Mouse (Mus musculus): ENCODE measurements around the gene Eif4a1. TPM values are rescaled to one million over a fixed set of nuclear protein-coding genes. Genes with fewer than 3 reads are reported as not detected.
A peak's percentile ranks its signal among the peaks of the same experiment; 100 is the strongest.
"Not testable (repeated sequence)": the region's sequence is repeated elsewhere in the genome, so short reads cannot be mapped to it uniquely, and the experiment has no call there.

The Eif4a1 gene
- 100 to 1,000 TPM; 640 to 673 TPM for total RNA-seq (2021)
- long read RNA-seq, experiment 1, transcript Eif4a1-213 (11 exons, 1,774 nt), result major isoform, 121 of 164 reads
- long read RNA-seq, experiment 1, partial matches to known transcripts, result 17 of 164 reads
- long read RNA-seq, experiment 1, other reads (novel, unspliced or antisense), result 26 of 164 reads
- long read RNA-seq, experiment 2, transcript Eif4a1-213 (11 exons, 1,774 nt), result major isoform, 112 of 236 reads
- long read RNA-seq, experiment 2, partial matches to known transcripts, result 31 of 236 reads
- long read RNA-seq, experiment 2, other reads (novel, unspliced or antisense), result 90 of 236 reads

DNA sequence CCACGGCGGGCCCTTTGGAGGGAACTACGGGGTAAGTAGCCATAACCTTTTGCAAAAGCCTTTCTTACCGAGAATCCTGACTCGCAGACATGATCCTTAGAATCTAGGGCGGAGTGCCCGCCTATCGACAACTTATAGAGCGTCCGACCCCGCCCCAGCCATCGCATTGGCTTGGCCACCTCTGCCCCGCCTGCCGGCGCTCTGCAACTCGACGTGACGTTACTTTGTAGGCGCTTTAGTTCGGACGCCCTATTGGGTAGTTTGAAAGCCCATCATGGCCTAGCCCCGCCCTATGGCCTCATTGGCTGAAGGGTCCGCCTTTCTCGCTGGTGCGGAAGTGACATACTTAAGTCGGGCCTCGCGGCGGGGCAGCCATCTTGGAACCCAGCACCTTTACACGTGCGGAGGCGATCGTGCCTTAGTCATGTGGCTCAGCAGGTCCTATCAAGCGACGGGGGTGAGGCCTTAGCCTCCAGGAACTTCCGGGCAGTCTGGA lies at the start of gene Eif4a1:
Gene Eif4a1, minus strand, starts transcription at position 213 of the 496 bp plus-strand sequence.
- DNase-seq (ENCODE audit: low spot score in 2 of 2), result peak; percentile 96 to 100

DNA sequence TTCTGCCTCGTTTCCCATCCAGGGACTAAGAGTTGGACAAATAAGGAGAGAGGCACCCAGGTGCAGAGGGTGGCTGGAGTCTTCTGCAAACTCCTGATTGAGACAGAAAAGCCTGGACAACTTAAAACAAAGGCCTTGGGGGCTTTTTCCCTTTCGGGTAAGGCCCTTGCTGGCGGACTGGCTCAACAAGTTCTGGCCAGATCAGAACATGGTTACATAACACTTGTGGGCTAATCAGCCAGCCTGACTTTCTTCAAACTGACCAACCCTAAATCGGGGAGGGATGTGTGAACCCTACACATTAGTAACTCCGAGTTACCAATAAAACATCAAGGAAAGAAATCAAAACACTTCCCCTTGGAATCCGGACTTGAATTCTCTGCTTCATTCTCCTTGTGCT lies 48.6 kb upstream of the Eif4a1 start:
- no peak for DNase-seq (ENCODE audit: low spot score in 2 of 2)

DNA sequence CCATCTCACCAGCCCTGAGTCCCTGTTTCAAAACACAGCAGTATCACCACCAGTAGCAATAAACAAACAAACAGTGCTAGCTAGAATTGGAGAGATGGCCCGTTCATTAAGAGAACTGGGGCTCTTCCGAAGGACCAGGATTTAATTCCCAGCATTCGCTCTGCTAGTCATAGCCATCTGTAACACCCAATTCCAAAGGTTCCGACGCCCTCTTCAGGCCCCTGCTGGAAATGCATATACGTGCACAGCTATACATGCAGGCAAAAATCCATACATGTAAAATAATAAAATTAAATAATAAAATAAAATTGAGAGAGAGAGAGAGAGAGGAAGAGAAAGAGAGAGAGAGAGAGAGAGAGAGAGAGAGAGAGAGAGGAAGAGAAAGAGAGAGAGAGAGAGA lies 47.2 kb upstream of the Eif4a1 start:
- no peak for DNase-seq (ENCODE audit: low spot score in 2 of 2)

DNA sequence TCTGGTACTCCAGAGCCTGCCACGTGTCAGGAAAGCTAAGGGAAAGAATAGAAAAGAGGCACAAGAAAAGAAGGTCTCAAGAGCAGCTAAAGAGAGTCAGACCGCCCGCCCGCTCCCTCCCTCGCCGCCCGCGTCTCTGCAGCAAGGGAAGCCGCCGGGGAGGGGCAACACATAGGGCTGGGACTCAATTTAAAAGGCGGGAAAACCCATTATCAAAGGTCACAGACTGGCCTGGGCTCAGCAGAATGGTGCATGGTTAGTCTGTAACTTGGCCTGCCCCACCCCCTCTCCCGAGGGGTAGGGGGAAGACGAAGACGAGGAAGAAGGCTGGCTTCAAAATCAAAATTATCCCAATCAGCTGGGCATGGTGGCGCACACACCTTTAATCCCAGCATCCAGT lies 46.4 kb upstream of the Eif4a1 start:
- no peak for DNase-seq (ENCODE audit: low spot score in 2 of 2)

DNA sequence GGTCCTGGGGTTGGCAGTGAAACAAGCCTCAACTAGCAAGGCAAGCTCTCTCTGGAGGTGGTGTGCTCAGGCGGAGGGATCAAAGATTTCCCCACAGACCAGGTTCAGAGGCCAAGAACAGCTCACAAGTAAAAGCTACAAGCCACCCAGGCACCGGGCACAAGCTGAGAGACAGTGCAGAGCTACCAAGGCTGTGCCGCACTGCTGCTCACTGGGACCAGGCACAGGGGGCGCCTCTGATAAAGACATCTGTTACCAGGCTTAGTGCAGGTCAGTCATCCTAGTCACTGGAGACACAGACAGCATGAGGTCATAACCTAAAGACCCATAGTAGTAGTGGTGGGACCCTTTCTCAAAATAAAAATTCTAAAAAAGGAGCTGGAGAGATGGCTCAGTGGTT lies 44.7 kb upstream of the Eif4a1 start:
- no peak for DNase-seq (ENCODE audit: low spot score in 2 of 2)

DNA sequence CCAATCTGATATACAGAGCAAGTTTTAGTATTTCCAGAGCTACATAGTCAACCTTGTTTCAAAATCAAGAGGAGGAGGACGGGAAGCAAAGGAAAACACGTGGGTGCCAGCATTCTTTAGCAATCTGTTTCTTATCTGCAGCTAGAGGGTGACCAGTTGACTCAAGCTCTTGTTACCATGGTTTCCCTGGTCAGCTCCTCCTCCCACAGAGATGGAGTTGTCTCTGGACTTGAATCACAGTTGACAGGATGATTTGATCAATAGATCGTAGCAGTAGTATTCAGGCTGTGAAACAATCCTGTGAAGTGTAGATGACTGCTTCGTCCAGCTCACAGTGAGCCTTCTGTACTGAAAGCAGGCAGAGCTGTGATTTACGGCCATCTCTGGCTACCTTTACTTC lies 43.7 kb upstream of the Eif4a1 start:
- no peak for DNase-seq (ENCODE audit: low spot score in 2 of 2)

DNA sequence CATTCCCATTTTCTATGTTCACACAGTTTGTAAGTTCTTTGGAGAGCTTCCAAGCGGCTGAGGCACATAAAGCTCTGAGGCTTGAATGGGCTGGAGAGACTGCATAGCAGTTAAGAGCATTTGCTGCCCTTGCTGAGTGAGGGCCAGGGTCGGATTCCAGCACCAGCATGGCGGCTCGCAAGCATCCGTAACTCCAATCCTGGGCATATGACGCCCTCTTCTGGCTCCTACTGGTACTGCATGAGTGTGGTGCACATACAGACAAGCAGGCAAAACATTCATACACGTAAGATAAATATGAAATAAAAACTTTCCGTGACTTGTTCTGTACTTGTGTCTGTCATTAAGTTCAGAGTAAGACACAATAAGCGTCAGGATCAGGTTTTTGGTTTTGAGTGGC lies 43.3 kb upstream of the Eif4a1 start:
- no peak for DNase-seq (ENCODE audit: low spot score in 2 of 2)

DNA sequence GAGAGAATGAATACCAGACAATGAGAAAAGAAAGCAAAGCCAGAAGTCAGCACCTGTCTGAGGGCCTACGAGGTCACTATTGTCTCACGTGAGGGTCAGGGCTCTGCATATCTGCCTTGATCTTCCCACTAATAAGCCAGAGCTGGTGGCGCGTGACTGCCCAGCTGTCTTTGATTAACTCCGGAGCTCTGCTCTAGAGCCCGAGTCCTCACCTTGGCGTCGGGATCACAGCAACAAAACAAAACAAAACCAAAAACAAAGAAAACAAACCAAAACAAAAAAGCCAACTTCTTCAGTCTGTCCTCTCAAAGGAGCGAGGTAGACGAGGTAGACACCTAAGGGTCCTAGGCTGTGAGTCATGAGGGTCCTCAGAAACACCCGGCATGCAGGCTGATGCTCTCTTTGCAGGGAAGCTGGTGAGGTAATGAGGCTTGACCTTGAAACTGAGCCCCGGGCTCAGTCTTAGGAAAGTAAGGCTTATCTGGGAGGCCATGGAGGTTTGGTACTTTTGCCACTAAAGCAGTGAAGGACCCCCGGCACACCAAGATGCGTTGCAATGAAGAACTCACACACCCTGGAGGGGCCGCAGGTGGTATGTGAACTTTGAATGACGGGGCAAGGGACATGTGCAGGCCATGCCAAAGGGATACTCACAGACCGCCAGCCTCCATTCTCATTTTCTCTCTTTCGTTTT lies 42.6 kb upstream of the Eif4a1 start:
- no peak for DNase-seq (ENCODE audit: low spot score in 2 of 2)

DNA sequence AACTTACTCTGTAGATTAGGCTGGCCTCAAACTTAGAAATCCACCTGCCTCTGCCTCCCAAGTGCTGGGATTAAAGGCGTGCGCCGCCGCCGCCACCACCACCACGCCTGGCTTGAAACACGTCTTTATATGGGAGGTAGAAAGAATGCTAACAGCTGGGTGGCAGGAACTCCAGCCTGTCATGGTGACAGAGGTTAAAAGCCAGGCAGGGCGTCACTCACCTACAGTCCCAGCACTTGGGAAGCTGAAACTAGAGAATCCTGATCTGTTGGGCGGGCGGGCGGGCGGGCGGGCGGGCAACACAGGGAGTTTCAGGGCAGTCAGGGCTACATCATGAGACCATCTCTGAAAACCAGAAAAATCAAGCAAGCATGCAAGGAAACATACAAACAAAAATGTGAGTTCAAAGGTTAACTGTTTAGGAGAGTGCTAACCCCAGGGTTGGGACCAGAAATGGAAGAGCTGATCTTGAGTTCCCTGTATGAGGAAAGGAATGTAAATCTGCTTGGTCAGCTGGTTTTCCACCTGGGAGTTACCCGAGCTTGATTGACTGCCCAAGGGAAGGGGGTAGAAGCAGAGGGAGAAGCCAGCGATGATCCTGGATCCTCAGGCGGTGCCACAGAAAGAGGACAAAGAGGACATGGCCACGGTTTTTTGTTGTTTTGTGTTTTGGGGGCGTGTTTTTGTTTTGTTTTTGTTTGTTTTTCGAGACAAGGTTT lies 40.9 kb upstream of the Eif4a1 start:
- DNase-seq (ENCODE audit: low spot score in 2 of 2), result no peak

DNA sequence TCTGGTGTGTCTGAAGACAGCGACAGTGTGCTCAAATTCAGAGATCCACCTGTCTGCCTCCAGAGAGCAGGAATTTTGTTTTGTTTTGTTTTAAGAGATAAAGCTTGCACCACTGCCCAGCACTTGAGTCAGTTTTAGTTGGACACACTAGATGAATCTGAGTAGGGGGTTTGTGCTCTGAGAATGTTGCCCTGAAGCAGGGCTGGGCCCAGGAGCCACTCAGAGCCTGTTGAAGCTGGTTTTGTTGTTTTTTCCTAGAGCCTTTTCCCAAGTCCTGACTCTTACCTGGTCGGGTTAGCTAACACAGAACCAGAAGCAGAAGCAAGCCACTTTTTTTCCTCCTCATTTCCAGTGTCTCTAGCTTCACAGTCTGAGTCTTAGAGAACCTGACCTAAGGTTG lies 38.9 kb upstream of the Eif4a1 start:
- no peak for DNase-seq (ENCODE audit: low spot score in 2 of 2)

DNA sequence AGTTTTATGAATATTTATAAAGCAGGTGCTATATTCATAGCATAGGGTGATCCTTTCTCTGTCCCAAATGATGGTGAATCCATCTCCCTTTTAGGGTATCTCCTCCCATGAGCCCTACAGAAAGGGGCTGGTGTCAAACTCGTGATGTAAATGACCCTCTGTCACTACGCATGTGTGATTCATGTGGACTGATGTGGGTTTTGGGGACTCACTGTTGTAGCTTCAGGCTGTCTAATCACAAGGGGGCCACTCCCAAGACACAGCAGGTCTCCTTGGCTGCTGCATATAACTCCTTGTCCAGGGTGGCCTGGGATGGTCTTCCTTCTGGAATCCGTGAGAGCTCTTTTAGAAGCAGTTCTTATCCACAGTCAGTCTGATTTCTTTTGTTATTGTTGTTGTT lies 38.2 kb upstream of the Eif4a1 start:
- no peak for DNase-seq (ENCODE audit: low spot score in 2 of 2)

DNA sequence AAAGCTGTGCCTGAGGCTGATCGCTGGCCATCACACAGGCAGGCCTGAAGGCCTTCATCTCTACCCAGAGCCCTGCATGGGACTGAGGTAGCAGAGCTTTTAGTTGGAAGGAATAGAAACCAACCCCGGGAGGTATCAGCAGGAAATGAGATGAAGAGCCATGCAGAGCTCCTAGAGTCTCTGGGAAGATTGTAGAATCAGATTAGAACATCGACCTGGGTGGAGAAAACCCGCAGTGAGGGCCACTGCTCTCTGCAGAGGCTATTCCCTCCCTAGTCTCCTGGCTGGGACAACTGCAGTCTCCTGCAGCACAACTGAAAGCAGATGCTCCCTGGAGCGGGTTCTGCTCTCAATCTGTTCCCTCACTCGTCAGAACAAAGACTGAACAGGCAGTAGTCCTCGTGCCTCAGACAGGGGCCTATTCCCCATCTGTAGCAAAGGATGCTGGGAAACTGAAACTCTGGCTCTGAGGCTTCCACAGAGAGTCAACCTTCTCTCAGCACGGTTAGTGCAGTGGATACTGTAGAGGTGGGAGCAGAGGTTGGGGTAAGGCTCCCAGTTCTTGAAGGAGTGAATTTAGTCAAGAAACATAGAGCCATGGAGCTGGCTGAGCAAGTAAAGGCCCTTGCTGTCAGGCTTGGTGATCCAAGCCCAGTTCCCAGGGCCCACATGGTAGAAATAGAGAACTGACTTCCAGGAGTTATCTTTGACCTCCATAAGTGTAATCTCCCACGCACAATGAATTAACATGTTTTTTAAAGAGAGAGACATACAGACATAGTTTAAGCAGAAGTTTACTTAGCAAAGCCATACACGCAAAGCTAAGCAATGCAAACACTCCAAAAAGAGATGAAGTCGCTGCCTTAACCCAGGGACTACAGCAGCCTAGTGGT lies 37.6 kb upstream of the Eif4a1 start:
- DNase-seq (ENCODE audit: low spot score in 2 of 2), result no peak

DNA sequence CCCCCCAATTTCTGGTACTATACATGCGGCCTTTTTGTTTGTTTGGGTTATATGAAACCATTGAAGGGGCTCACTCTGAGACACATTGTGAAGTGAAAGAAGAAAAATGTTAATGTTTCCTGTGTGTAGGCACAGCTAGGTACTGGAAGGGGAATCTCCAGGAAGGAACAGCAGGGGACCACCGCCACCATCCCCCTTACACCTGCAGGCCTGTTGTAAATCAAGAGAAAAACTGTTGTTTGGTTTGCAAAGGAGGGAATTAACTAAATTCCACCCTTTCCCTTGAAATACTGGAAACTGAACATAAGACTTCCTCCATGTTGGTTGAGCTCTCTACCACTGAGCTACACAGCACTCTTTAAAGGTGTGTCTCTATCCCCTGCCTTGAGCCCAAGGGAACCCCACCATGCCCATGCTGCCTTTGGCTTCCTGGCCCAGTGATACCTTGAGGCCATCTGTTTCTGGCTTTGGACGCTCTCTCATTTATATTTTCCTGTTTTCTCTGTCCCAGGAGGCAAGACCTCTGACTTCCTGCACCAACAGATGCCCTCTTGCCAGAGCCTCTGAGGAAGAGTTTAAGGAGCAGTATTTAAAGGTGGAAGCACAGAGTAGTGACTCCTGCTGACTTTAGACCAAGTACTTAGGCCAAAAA lies 36.5 kb upstream of the Eif4a1 start:
- DNase-seq (ENCODE audit: low spot score in 2 of 2), result no peak

DNA sequence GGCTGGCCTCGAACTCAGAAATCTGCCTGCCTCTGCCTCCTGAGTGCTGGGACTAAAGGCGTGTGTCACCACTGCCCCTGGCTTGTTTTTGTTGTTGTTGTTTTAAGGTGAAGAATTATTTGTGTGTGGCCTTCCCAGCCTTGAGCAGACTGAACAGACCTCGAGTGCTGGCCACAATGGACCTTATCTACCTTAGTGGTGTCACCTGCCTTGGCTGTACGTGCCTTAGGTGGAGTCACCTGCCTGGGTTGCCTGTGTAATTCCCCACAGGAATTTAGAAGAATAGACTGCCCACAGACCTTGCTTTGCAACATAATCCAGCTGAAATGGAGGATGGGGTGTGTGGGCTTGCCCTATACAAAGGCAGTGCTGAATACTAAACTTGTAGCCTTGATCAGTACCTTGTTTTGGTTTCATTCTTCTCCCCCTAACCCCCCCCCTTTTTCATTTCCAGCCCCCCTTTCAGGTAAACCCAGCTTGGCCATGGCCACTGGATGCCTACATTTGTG lies 35.7 kb upstream of the Eif4a1 start:
- DNase-seq (ENCODE audit: low spot score in 2 of 2), result no peak

DNA sequence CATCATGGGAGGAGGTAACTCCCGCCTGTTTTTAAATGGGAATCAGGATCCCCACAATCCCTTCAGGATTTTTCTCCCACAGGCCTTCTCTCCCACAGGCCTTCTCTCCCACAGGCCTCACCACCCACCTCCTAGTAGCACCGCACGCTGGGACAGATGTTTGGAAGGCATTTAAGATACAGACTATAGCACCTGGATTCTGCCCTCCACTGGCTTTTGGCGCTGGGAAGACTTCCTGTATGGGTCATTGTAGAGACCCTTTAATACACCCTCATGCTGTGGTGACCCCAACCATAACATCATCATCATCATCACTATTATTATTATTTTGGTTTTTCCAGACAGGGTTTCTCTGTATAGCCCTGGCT lies 35.2 kb upstream of the Eif4a1 start:
- no peak for DNase-seq (ENCODE audit: low spot score in 2 of 2)

DNA sequence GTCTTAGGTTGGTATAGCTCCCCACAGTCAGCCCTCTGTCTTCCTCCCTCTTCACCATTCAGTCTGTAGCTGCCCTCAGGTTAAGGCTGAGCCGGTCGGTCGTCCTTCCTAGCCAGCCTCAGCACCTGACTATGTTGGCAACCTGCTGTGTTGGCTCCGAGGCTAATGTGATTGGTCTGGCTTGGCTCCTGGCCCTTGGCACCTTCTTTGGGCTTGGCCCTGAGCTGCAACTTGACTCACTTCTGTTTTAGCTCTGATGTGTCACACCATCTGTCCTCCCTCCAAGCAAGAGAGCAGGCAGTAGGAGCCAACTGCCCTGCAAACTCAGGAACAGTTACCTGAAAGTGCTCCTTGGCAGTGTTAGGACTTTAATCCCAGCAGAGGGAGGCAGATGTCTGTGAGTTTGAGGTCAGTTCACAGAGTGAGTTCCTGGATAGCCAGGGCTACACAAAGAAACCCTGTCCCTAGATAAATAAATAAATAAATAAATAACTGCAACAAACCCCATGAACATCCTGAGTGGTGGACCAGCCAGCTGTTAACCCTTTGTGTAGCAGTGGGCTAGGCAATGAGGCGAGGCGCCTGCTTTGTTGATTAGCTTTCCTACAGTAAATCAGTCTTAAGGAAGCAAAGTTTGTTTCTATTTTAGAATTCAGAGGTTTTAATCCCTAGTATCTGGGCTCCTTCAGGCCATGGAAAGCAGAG lies 34.7 kb upstream of the Eif4a1 start:
- peak in 1 of 2 experiments; percentile 47 for DNase-seq (ENCODE audit: low spot score in 2 of 2)

DNA sequence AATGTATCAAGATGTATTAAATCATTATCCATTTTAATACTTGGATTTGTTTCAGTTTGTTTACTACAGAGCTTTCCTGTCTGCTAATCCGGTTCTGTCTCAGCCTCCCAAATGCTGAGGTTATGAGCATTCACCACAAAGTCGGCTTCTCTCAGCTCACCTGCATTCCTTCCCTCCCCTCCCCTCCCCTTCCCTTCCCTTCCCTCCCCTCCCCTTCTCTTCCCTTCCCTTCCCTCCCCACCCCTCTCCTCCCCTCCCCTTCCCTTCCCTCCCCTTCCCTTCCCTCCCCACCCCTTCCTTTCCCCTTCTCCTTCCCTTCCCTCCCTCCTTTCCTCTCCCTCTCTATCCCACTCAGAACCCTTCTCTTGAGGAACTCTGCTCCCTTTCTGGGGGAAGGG lies 32.4 kb upstream of the Eif4a1 start:
- no peak for DNase-seq (ENCODE audit: low spot score in 2 of 2)

DNA sequence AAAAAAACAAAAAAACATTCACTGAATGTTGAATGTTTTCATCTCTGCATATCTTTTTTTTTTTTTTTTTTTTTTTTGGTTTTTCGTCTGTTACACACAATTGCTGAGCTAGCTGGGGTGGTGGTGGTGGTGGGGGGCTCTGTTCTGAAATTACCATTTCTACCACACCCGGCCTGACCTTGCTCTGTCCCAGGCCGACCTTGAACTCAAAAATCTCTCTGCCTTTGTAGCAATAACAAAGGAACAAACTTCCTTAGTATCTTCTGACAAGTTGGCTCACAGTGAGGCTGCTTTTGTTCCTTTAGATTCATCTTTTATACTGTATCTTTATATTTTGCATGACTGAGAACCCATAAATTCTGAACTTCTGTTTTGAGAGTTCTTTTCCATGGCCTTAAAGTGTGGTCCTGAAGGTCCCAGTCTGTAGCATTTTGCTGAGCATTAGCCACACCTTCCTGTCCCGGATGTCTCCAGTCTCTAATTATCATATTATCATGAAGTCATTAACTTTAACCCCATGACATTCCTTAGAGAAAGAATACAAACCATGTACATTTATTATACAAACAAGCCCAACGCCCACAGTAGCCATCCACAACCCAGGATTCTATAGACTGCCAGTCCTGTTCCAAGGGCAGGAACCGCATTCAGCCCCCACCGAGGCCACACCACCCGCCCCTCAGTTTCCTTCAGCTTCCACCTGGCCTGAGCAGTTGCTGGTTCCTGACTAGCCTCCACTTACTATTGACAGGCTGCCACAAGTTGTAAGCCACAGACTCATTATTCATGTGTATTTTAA lies 31.8 kb upstream of the Eif4a1 start:
- DNase-seq (ENCODE audit: low spot score in 2 of 2), result no peak

DNA sequence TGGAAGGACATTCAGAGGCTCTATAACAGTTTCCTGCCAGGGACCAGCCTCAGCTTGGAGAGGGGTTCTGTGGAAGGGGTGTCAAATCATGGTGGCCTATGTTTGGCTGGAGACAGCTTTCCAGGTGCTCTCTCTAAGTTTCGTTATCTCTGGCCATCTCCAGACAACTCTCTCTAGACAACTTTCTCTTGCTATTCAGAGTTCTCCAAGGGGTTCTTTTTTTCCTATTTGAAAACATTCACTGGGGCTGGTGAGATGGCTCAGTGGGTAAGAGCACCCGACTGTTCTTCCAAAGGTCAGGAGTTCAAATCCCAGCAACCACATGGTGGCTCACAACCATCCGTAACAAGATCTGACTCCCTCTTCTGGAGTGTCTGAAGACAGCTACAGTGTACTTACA lies 31.2 kb upstream of the Eif4a1 start:
- not testable (repeated sequence) for DNase-seq (ENCODE audit: low spot score in 2 of 2)
